Mouse (Mus musculus) heart, embryonic 11.5 days (tissue): ENCODE results near the gene Polrmt. TPM values are rescaled to one million over a fixed set of nuclear protein-coding genes. Genes with fewer than 3 reads are reported as not detected.
"Not testable (repeated sequence)": the region's sequence is repeated elsewhere in the genome, so short reads cannot be mapped to it uniquely, and the experiment has no call there.

Source experiments
- ATAC-seq: fragments of 200-750 bp; cut with Nextera tagmentation; replicated peaks from 2 replicates; pipeline ENCODE4 v1.8.0; 2017; ENCODE audit warnings: moderate library complexity; ENCODE audit not compliant: insufficient number of reproducible peaks, low FRiP score, low TSS enrichment
- H3K27ac ChIP-seq: fragments of 300-500 bp; sonication (generic); 2 replicates; pipeline ENCODE4 v1.5.1; 2014; ENCODE audit warnings: mild to moderate bottlenecking, low read depth, low read length
- H3K27me3 ChIP-seq: fragments of 300-500 bp; sonication (generic); 2 replicates; pipeline ENCODE4 v1.6.1; 2014; ENCODE audit warnings: mild to moderate bottlenecking, low read length, mixed read lengths; ENCODE audit not compliant: control insufficient read depth, insufficient read depth
- H3K36me3 ChIP-seq: fragments of 300-500 bp; sonication (generic); 2 replicates; pipeline ENCODE4 v1.6.1; 2014; ENCODE audit warnings: mild to moderate bottlenecking, low read length, moderate library complexity, mixed read lengths; ENCODE audit not compliant: control insufficient read depth, insufficient read depth
- H3K4me1 ChIP-seq: fragments of 300-500 bp; sonication (generic); 2 replicates; pipeline ENCODE4 v1.6.1; 2014; ENCODE audit warnings: low read length; ENCODE audit not compliant: control insufficient read depth, insufficient read depth
- H3K4me2 ChIP-seq: fragments of 300-500 bp; sonication (generic); 2 replicates; pipeline ENCODE4 v1.6.1; 2014; ENCODE audit warnings: mild to moderate bottlenecking, moderate library complexity
- H3K4me3 ChIP-seq: fragments of 300-500 bp; sonication (generic); 2 replicates; pipeline ENCODE4 v1.5.1; 2014; ENCODE audit warnings: low read depth, low read length
- H3K9ac ChIP-seq: fragments of 300-500 bp; sonication (generic); 2 replicates; pipeline ENCODE4 v1.6.1; 2014; ENCODE audit warnings: mild to moderate bottlenecking, low read depth, low read length, moderate library complexity
- H3K9me3 ChIP-seq: fragments of 300-500 bp; sonication (generic); replicated peaks from 2 replicates; pipeline ENCODE4 v1.6.1; 2016; ENCODE audit warnings: low read length; ENCODE audit not compliant: control insufficient read depth
- WGBS: fragments of 180-500 bp; shearing (Covaris S2); extraction: QIAGEN DNeasy Blood & Tissue Kit; methylation state at CpG from one replicate; pipeline ENCODE4 v1.1.7; 2014; ENCODE audit not compliant: insufficient replicate concordance; 5-methylcytosine and 5-hydroxymethylcytosine counted together
- polyA plus RNA-seq: library from polyadenylated mRNA; unstranded; fragments of >200 nt; fragmentation: Nextera tagmentation; extraction: Ambion mirVana; gene quantifications from 2 replicates; pipeline ENCODE4 v1.2.1, GENCODE M21; 2014

The Polrmt gene
- polyA plus RNA-seq, 1 experiment from 2014 or later: 23.6 TPM

GRCm38 (mm10) chr10:79767372-79768244 lies 21.2 kb upstream of the Polrmt start:
- Histone ChIP-seq H3K36me3 (no peaks in the 10 kb centered on the region), H3K27me3 (peaks cover 4% of the 10 kb centered on the region; the same call in 1 of the 2 replicates), H3K4me3 (peak overlapping the region; percentile 92), H3K9me3 (peaks cover 3% of the 10 kb centered on the region; the same call in 1 of the 2 replicates), H3K4me2 (peak overlapping the region; percentile 96), H3K9ac (peak overlapping the region; percentile 58; the same call in 1 of the 2 replicates), H3K4me1 (peaks cover 35% of the 10 kb centered on the region), H3K27ac (peak overlapping the region; percentile 65)
- ATAC-seq: peak; percentile 62
- WGBS: 11% methylated on average over 40 of the region's 40 CpGs

- Histone ChIP-seq H3K9ac (peak within 1 kb of the TSS; percentile 92), H3K4me2 (peak within 1 kb of the TSS; percentile 96), H3K9me3 (no peaks in the 10 kb centered on the region), H3K4me1 (peaks cover 35% of the 10 kb centered on the region), H3K27ac (peak within 1 kb of the TSS; percentile 92), H3K36me3 (peaks cover 7% of the 10 kb centered on the region), H3K27me3 (peaks cover 3% of the 10 kb centered on the region; the same call in 1 of the 2 replicates), H3K4me3 (peak within 1 kb of the TSS; percentile 92)
- under 1% methylated on average over 92 of the region's 101 CpGs for WGBS
- peak; percentile 92 for ATAC-seq
Observed at GRCm38 (mm10) chr10:79766508-79767325, 20.3 kb upstream of the Polrmt start, which contains the start of gene Rnf126. TSS of gene Rnf126 (minus strand) at chr10:79766952.

DNA sequence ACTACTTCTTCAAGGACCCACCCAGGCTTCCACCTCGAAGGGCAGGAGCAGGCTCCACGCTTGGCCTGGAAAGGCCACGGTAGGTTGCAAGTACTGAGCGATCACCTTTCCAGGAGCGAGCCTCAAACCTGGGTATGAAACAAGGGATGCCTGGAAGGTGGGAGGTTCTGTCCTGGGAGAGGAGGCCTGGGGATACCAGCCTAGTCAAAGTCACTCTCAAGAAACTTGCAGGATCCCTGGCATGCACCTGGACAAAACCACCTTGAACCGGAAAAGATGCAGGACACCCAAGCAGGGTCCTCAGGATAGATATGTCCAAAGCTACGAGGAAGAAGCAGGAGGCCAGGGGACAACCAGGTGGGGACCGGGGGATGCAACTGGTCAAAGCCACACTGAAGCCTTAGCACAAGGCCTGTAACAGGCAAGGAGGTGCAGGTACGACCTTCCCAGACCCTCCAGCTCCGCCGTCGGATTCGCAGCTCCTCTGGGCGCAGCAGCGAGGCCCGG lies 19.7 kb upstream of the Polrmt start:
- Histone ChIP-seq H3K9ac (peak overlapping the region; percentile 92), H3K36me3 (peaks cover 14% of the 10 kb centered on the region), H3K4me1 (peaks cover 35% of the 10 kb centered on the region), H3K4me2 (peak overlapping the region; percentile 96), H3K27me3 (peaks cover 3% of the 10 kb centered on the region; the same call in 1 of the 2 replicates), H3K27ac (peak overlapping the region; percentile 92), H3K9me3 (no peaks in the 10 kb centered on the region), H3K4me3 (peak overlapping the region; percentile 92)
- ATAC-seq: no peak; the same call in 1 of the 2 replicates
- 6% methylated on average over 16 of the region's 16 CpGs for WGBS

GRCm38 (mm10) chr10:79765228-79765745 lies 18.9 kb upstream of the Polrmt start:
- Histone ChIP-seq H3K4me2 (peak overlapping the region; percentile 96), H3K27ac (no peak overlapping the region), H3K27me3 (no peaks in the 10 kb centered on the region), H3K9ac (peak overlapping the region; percentile 92; the same call in 1 of the 2 replicates), H3K4me1 (peaks cover 35% of the 10 kb centered on the region), H3K36me3 (peaks cover 20% of the 10 kb centered on the region), H3K4me3 (peak overlapping the region; percentile 92), H3K9me3 (no peaks in the 10 kb centered on the region)
- ATAC-seq: no peak
- WGBS: 85% methylated on average over 2 of the region's 2 CpGs

GRCm38 (mm10) chr10:79764234-79764633 lies 17.9 kb upstream of the Polrmt start:
- ATAC-seq: no peak
- Histone ChIP-seq H3K27me3 (no peaks in the 10 kb centered on the region), H3K4me3 (no peak overlapping the region), H3K9ac (peak overlapping the region; percentile 30; the same call in 1 of the 2 replicates), H3K27ac (no peak overlapping the region), H3K4me1 (peaks cover 35% of the 10 kb centered on the region), H3K4me2 (no peak overlapping the region), H3K9me3 (no peaks in the 10 kb centered on the region), H3K36me3 (peaks cover 21% of the 10 kb centered on the region)
- 77% methylated on average over 7 of the region's 7 CpGs for WGBS

DNA sequence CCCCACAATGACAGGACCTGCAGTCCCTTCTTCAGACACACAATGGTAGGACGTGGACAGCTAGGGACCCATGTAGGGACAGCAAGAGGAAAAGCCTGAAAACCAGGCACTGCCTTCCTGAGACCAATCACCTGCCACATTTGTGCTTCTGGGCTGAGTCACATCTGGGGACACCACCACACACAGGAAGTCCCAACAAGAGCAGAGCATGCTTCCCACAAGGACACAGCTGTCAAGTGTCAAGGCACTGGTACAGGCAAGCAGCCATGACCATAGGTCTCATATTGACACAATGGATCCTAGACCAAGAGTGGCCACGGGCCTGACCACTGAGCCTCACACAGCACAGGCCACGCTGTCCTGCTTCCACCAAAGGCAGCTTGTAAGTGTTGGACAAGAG lies 16.5 kb upstream of the Polrmt start:
- Histone ChIP-seq H3K27ac (no peak overlapping the region), H3K9me3 (no peaks in the 10 kb centered on the region), H3K27me3 (no peaks in the 10 kb centered on the region), H3K4me3 (no peak overlapping the region), H3K36me3 (peaks cover 31% of the 10 kb centered on the region), H3K4me1 (peaks cover 33% of the 10 kb centered on the region), H3K4me2 (no peak overlapping the region), H3K9ac (no peak overlapping the region)
- ATAC-seq: no peak
- WGBS: 86% methylated on average over 3 of the region's 3 CpGs

DNA sequence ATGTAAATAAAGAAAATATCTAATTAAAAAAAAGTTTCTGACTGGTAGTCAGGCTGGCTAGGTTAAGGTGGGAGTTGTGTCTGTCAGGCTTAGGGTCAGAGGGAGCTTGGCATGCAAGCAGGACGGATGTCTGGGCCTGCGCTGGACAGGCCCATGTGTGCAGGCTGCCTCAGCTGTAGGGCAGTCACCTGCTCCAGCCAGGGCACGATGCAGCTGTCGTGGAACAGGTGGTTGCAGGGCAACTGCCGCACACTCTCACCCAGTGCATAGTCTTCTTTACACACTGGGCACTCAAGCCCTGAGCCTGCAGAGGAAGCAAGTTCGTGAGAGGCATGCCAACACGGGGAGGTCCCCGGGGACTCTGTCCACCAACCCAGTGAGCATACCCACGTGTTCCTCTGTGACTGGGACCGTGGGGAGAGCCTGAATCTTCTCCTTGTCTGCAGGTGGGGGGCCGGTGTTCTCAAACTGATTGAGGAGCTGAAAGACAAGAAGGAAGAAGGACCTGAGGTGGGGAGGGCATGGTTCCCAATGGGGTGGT lies 14.3 kb upstream of the Polrmt start:
- ATAC-seq: no peak
- Histone ChIP-seq H3K9ac (no peak overlapping the region), H3K4me2 (no peak overlapping the region), H3K9me3 (no peaks in the 10 kb centered on the region), H3K4me3 (no peak overlapping the region), H3K27me3 (no peaks in the 10 kb centered on the region), H3K4me1 (peaks cover 26% of the 10 kb centered on the region), H3K27ac (no peak overlapping the region), H3K36me3 (peaks cover 40% of the 10 kb centered on the region)
- 89% methylated on average over 11 of the region's 11 CpGs for WGBS

GRCm38 (mm10) chr10:79759675-79760074 lies 13.3 kb upstream of the Polrmt start:
- WGBS: 88% methylated on average over 1 of the region's 1 CpGs
- H3K4me2 ChIP-seq, H3K4me3 ChIP-seq, H3K27me3 ChIP-seq, H3K9me3 ChIP-seq, H3K27ac ChIP-seq, ATAC-seq, H3K9ac ChIP-seq: not testable (repeated sequence)
- H3K4me1 ChIP-seq: peaks cover 23% of the 10 kb centered on the region
- peaks cover 40% of the 10 kb centered on the region for H3K36me3 ChIP-seq
